24 mouse cellular contexts compared by ENCODE assay signal in the genomic region with DNA sequence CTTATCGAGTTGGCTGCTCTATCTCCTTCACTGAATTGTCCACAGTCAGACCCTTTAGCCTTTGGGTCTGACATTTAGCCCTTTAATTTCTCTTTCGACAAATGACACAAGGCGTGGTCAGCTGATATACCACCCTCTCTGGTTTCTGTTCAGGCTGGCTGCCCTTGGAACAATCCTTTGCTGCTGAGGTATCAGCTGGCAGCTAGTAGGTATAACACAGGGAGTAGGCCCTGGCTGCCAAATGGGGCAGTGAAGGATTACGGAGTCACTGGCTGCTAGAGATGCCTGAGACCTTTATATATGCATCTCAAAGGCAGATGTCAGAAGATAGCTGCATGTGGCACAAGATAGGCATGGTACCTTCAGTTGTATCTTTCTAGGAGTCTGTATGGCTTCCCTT. TPM values are rescaled to one million over a fixed set of nuclear protein-coding genes. Genes with fewer than 3 reads are reported as not detected.
A peak's percentile ranks its signal among the peaks of the same experiment; 100 is the strongest.
DNase-seq lines count a peak whose midpoint lies in the region; ATAC-seq and TF ChIP-seq lines count a peak whose summit lies in the region.
"Had no signal": no experiment of that assay in that cellular context is flagged by ENCODE, and none has a peak within 500 bp of the region (broad histone marks: within the 10 kb centered on the region; RNA-seq: fewer than 3 reads in every experiment).

No protein-coding gene starts in this region.

- peak; percentile 58 to 60 for DNase-seq in cerebellum, postnatal 10 days
- DNase-seq in cerebellum, postnatal 4 days (ENCODE audit: low spot score in 2 of 2) = no peak
- no peak for DNase-seq in intestine, embryonic 14.5 days (ENCODE audit: low spot score)
- DNase-seq in heart, adult 9 months (ENCODE audit: low spot score in 2 of 2) = peak; percentile 53 to 56
- peak; percentile 47 to 59 for DNase-seq in heart, postnatal 10 days
- no peak for DNase-seq in right cerebral cortex, postnatal 36 days (ENCODE audit: low spot score in 2 of 2)
- DNase-seq: cerebellum, adult 11 months; embryo, embryonic 11 days; kidney, adult 2 months; layer of hippocampus, adult 9-11 months; retina, postnatal 1 day; right cerebral cortex, postnatal 25 days; thymus, postnatal 25 days had no signal

- H3K4me1 ChIP-seq in intestine, embryonic 14.5 days (replicated peaks; ENCODE audit: control insufficient read depth, insufficient read depth, low read length) = peaks cover 18% of the 10 kb centered on the region; the same call in 1 of the 2 replicates
- H3K4me1 ChIP-seq in intestine, postnatal 0 days (replicated peaks; ENCODE audit: control insufficient read depth, insufficient read depth, low read length) = peaks cover 20% of the 10 kb centered on the region

- no peaks in the 10 kb centered on the region for H3K9me3 ChIP-seq in intestine, embryonic 14.5 days (ENCODE audit: control insufficient read depth, low read length)
- H3K9me3 ChIP-seq in intestine, postnatal 0 days (ENCODE audit: control insufficient read depth) = no peaks in the 10 kb centered on the region
- H3K9me3 ChIP-seq: embryonic facial prominence, embryonic 13.5 days; forebrain, embryonic 12.5 days; hindbrain, embryonic 15.5 days; limb, embryonic 15.5 days; midbrain, embryonic 15.5 days; neural tube, embryonic 13.5 days had no signal

- H3K27ac ChIP-seq in intestine, embryonic 14.5 days (ENCODE audit: low read depth) = 0 out of 2 replicates have a peak overlapping the region, but pooled peaks have one; percentile 27
- H3K27ac ChIP-seq in intestine, postnatal 0 days (ENCODE audit: low read depth, low read length) = no peak overlapping the region
- H3K27ac ChIP-seq: embryonic facial prominence, embryonic 13.5 days; forebrain, embryonic 12.5 days; hindbrain, embryonic 15.5 days; kidney, postnatal 0 days; limb, embryonic 15.5 days; macrophage; midbrain, embryonic 15.5 days; neural tube, embryonic 13.5 days had no signal

- H3K4me2 ChIP-seq in intestine, embryonic 14.5 days (ENCODE audit: low read length) = no peak overlapping the region
- no peak overlapping the region for H3K4me2 ChIP-seq in intestine, postnatal 0 days (replicated peaks; ENCODE audit: low read depth)
- H3K4me2 ChIP-seq: embryonic facial prominence, embryonic 13.5 days; forebrain, embryonic 12.5 days; hindbrain, embryonic 15.5 days; limb, embryonic 15.5 days; midbrain, embryonic 15.5 days; neural tube, embryonic 13.5 days had no signal

- no peak overlapping the region for H3K9ac ChIP-seq in intestine, embryonic 14.5 days (ENCODE audit: low read length)
- H3K9ac ChIP-seq in intestine, postnatal 0 days (ENCODE audit: low read depth, low read length) = no peak overlapping the region
- H3K9ac ChIP-seq: embryonic facial prominence, embryonic 13.5 days; forebrain, embryonic 12.5 days; hindbrain, embryonic 15.5 days; limb, embryonic 15.5 days; midbrain, embryonic 15.5 days; neural tube, embryonic 13.5 days had no signal

- H3K4me3 ChIP-seq in intestine, embryonic 14.5 days (ENCODE audit: low read depth, low read length) = no peak overlapping the region
- no peak overlapping the region for H3K4me3 ChIP-seq in intestine, postnatal 0 days (ENCODE audit: low read depth, low read length)
- H3K4me3 ChIP-seq: embryonic facial prominence, embryonic 13.5 days; erythroblast, embryonic 14.5 days; forebrain, embryonic 12.5 days; hindbrain, embryonic 15.5 days; limb, embryonic 15.5 days; midbrain, embryonic 15.5 days; myocyte; neural tube, embryonic 13.5 days had no signal

- ATAC-seq in intestine, embryonic 14.5 days (replicated peaks; ENCODE audit: low FRiP score, low TSS enrichment, low read depth) = no peak
- ATAC-seq in intestine, postnatal 0 days = no peak
- ATAC-seq: midbrain, embryonic 15.5 days had no signal

- H3K27me3 ChIP-seq in intestine, embryonic 14.5 days (replicated peaks; ENCODE audit: control insufficient read depth, insufficient read depth, low read length) = no peaks in the 10 kb centered on the region
- H3K27me3 ChIP-seq in intestine, postnatal 0 days (replicated peaks; ENCODE audit: control insufficient read depth, insufficient read depth, low read length) = no peaks in the 10 kb centered on the region
- H3K27me3 ChIP-seq: embryonic facial prominence, embryonic 13.5 days; forebrain, embryonic 12.5 days; hindbrain, embryonic 15.5 days; limb, embryonic 15.5 days; midbrain, embryonic 15.5 days; neural tube, embryonic 13.5 days had no signal

- 0 out of 2 replicates have a peak, but pooled peaks cover 4% of the 10 kb centered on the region for H3K36me3 ChIP-seq in intestine, embryonic 14.5 days (ENCODE audit: control insufficient read depth, insufficient read depth, low read length)
- H3K36me3 ChIP-seq in intestine, postnatal 0 days (ENCODE audit: control insufficient read depth, insufficient read depth) = peaks cover 17% of the 10 kb centered on the region
- H3K36me3 ChIP-seq: hindbrain, embryonic 15.5 days; limb, embryonic 15.5 days; midbrain, embryonic 15.5 days; neural tube, embryonic 13.5 days had no signal

- no peak for TF ChIP-seq CTCF in intestine, postnatal 0 days (IDR thresholded peaks at IDR 0.05; ENCODE audit: low read depth)

- WGBS in intestine, embryonic 14.5 days = 75% methylated on average over 4 of the region's 4 CpGs
- 54% methylated on average over 4 of the region's 4 CpGs for WGBS in intestine, postnatal 0 days

- intact Hi-C loops in heart, postnatal 10 days (cut with DNase I) = no loop called here

RNA-seq across cellular contexts. Expression of gene Slc12a7, which starts 42.9 kb away (rescaled TPM):
- 32.8 and 33.1 TPM in 2 replicates for polyA plus RNA-seq in intestine, embryonic 14.5 days (2014; fragmentation: Nextera tagmentation; extraction: Ambion mirVana)
- polyA plus RNA-seq in intestine, postnatal 0 days (2015; fragmentation: Nextera tagmentation; extraction: Ambion mirVana) = 12.9 and 13.4 TPM in 2 replicates
- 100 to 1,000 TPM; 160 to 180 TPM for total RNA-seq in heart, postnatal 10 days (2021)

Comparison
In these comparisons a context has a peak if more than half of its experiments do, and no peak if none do; other contexts are left out.
1. DNase-seq: peak in cerebellum, postnatal 10 days (2 of 2), heart, adult 9 months (2 of 2) and heart, postnatal 10 days (2 of 2); none in cerebellum, postnatal 4 days (0 of 2), intestine, embryonic 14.5 days (single experiment) and right cerebral cortex, postnatal 36 days (0 of 2).